Mouse (Mus musculus) embryonic facial prominence, embryonic 11.5 days (tissue): Measurements from ENCODE around the gene Mut. TPM values are rescaled to one million over a fixed set of nuclear protein-coding genes. Genes with fewer than 3 reads are reported as not detected.

Source experiments
- polyA plus RNA-seq: library from polyadenylated mRNA; unstranded; fragments of >200 nt; fragmentation: Nextera tagmentation; extraction: Ambion mirVana; gene quantifications from 2 replicates; pipeline ENCODE4 v1.2.1, GENCODE M21; 2014

Gene Mut
- polyA plus RNA-seq, 1 experiment from 2014 or later: 37.5 TPM

Other genes starting within 250 kb of the Mut start
- not detected in 2 replicates for gene Esp1, start 207.6 kb upstream of the Mut start, polyA plus RNA-seq
- not detected in 2 replicates for gene Crisp2, start 127.7 kb upstream of the Mut start, polyA plus RNA-seq
- 6.5 and 6.7 TPM in 2 replicates for gene Rhag, start 123.6 kb upstream of the Mut start, polyA plus RNA-seq
- gene 9130008F23Rik, start 54.1 kb upstream of the Mut start, polyA plus RNA-seq: 0.70 and 1.2 TPM in 2 replicates
- gene Glyatl3, start 20.3 kb upstream of the Mut start, polyA plus RNA-seq: 0.21 and 0.79 TPM in 2 replicates
- gene Cenpq, start 362 bp downstream of the Mut start, polyA plus RNA-seq: 50.5 and 52.9 TPM in 2 replicates